Mouse (Mus musculus): ENCODE data around the gene Gm5148.

- no peak for TF ChIP-seq ZC3H11A (IDR thresholded peaks at IDR 0.05; ENCODE audit: borderline replicate concordance, low read depth, low read length)
- no peak for TF ChIP-seq HCFC1 (IDR thresholded peaks at IDR 0.05; ENCODE audit: borderline replicate concordance, insufficient read depth, low read length)
- no peak for TF ChIP-seq MAFK (IDR thresholded peaks at IDR 0.05; ENCODE audit: insufficient read depth, low read depth, low read length)
Measured at GRCm38 (mm10) chr3:37769268-37769756, 45.0 kb upstream of the Gm5148 start.
